Mouse (Mus musculus) liver, adult 2 months (tissue): ENCODE measurements at regions not wholly inside any gene's neighbourhood (a gene's known extent, or its start where the extent isn't known, plus 50 kb on each side); places are given as distances from the start of the nearest gene placed in this dataset.

Source experiments
- CTCF ChIP-seq: fragments of 200-500 bp; IDR thresholded peaks from 2 replicates; pipeline ENCODE4 v1.5.1; 2011; ENCODE audit warnings: low read depth, low read length, control low read depth
- POLR2A ChIP-seq: fragments of 200-500 bp; IDR thresholded peaks from 2 replicates; pipeline ENCODE4 v1.6.1; 2011; ENCODE audit warnings: low read length, control low read depth; ENCODE audit not compliant: insufficient read depth; ENCODE audit errors: extremely low read depth

DNA sequence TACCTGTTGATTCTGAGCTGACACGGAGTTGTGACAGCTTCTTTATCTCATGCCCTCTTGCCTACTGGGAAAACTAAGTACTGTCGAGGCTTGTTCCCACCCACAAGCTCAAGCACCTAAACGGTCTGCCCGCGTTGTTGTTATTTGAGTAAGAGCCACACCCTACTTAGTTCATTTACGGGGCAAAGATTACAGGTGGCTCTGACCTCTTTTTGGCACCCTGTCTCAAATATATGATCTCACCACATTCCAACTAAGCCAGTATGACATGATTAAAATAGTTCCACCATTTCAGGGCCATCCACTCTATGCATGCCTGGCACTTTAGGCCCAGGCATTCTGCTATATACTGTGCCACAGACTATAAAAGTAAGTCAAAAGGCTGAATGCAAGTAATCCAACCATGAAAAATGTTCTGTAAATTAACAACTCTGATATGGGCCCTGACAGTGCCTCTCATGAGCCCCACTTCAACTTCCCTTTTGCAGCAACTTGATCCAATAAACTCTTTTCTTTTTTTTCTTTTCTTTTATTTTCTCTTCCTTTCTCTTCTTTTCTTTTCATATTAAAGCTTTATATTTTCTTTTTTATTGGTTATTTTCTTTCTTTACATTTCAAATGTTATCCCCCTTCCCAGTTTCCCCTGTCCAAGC is 50.3 kb upstream of the Pcdh19 start:
- TF ChIP-seq CTCF (no peak), POLR2A (no peak)
